Mouse (Mus musculus): ENCODE results near the gene Gpr84. TPM values are rescaled to one million over a fixed set of nuclear protein-coding genes. Genes with fewer than 3 reads are reported as not detected.

Gene Gpr84
- polyA plus RNA-seq, 1 experiment from 2014 or later: 0.75 TPM

DNA sequence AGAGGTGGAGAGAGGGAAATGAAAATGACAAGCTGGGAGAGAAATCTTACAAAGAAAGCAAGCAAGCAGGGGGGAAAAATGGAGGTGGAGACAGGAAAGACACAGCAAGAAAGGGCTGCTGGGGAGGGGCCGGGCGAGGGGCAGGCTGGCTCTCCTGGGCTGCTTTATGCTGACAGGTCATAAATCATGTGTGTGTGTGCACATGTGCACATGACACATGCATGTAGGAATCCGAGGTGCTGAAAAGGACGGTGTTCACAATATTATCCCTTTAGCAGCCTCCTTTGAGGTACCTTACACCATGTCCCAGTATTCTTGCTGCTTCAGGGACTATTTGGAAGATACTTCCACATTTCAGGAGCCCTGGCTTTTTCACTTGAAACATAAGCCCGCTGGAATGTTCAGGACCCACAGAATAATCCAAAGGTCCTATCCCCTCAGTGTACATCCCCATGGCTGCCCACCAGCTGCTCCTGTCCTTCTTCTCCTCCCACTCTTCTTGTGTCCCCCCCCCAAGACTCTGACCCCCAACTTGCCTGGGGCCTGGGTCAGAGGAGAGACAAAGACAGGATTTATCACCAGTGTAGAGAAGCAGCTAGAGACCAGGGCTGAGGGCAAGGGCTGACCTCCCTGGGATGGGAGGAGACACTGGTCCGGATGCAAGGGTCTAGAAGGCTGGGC, 7.9 kb downstream of the Gpr84 start:
- no peak overlapping the region for H3K4me3 ChIP-seq
- no peak overlapping the region for H3K4me2 ChIP-seq
- peak overlapping the region; percentile 45 for H3K27ac ChIP-seq
- H3K9ac ChIP-seq: no peak overlapping the region
- WGBS (ENCODE audit: insufficient replicate concordance): 32% methylated on average over 6 of the region's 6 CpGs
- peaks cover 71% of the 10 kb centered on the region for H3K4me1 ChIP-seq
- H3K36me3 ChIP-seq: peaks cover 29% of the 10 kb centered on the region
- no peaks in the 10 kb centered on the region for H3K9me3 ChIP-seq (replicated peaks)
- peaks cover 52% of the 10 kb centered on the region for H3K27me3 ChIP-seq (replicated peaks)
- no peak for ATAC-seq

DNA sequence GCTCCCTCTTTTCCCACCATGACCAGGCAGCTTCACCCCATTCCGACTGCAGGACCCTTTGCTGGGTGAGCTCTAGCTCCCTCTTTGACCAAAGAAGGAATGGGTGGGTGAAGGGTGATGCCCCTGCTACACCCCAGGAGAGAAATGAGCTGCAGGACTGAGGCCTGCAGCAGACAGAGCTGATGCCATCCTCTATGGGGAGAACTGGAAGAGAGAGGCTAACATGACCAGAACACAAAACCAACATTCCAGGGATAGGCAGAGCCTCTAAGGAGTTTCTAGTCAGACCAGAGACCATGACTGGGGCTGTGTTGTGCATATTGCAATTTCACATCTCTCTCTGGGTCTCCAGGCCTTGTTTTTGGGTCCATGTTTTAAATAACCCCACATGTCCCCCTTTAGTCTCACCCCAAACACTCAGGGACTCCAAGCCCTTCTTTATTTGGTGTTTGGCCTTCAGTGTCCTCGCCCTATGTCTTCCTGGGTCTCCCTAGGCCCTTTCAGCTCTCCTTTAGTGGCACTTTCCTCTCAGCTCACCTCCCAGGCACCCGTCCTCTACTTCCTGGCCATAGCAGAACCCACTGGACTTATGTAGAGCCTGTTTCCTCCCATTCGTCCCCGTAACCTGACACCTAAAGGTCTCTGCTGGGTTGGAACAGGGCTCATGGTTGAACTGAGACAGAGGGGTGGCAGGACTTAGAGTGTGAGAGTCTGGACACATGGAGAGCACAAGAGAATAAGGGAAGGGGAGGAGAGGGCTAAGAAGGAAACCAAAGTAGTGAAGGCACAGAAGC, 8.7 kb downstream of the Gpr84 start:
- H3K4me1 ChIP-seq: peaks cover 65% of the 10 kb centered on the region
- H3K27me3 ChIP-seq (replicated peaks): peaks cover 50% of the 10 kb centered on the region
- H3K9me3 ChIP-seq (replicated peaks): no peaks in the 10 kb centered on the region
- 28% methylated on average over 5 of the region's 5 CpGs for WGBS (ENCODE audit: insufficient replicate concordance)
- no peak for ATAC-seq
- peaks cover 36% of the 10 kb centered on the region for H3K36me3 ChIP-seq
- H3K4me2 ChIP-seq: no peak overlapping the region
- H3K9ac ChIP-seq: no peak overlapping the region
- peak overlapping the region; percentile 45 for H3K27ac ChIP-seq
- H3K4me3 ChIP-seq: no peak overlapping the region

DNA sequence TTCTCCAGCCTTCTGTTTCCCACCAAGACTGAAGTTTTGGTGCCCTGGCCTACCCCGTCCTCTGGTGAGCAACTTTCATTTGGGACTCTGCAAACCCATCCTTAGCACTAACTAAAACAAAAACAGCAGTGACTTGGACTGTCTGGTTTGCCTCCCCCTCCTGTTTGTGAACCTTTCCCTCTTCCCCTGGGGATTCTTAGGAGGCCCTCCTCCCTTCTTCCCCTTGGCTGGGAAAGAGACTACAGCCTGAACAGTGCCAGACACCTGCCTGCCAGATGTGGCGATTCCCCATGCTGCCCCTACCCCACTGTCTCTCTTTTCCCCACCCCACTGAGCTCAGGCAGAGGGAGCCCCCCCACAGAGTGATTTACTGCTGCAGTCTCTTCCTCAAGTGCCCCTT, 9.4 kb downstream of the Gpr84 start:
- H3K27ac ChIP-seq: peak overlapping the region; percentile 47; the same call in 1 of the 2 replicates
- ATAC-seq: no peak

DNA sequence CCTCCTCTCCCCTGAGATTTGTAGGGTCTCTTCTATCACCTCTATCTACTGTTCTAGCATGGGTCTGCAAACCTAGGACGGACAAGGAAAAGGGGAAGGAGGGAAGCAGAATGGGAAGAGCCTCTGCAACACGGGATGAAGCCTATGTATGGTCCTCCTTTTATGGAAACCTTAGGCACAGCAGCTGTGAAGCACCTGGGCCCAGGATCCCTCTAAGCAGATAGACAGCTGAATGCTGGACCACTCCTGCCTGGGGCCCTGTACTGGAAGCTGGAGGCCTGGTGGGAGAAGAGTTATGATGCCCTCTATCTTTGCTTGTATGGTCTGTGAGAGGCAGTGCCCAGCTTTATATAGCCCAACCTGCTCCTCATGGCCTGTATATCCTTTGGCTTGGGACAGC, 9.9 kb downstream of the Gpr84 start:
- no peak overlapping the region for H3K4me2 ChIP-seq
- WGBS (ENCODE audit: insufficient replicate concordance): 37% methylated on average over 2 of the region's 2 CpGs
- H3K36me3 ChIP-seq: peaks cover 48% of the 10 kb centered on the region
- no peaks in the 10 kb centered on the region for H3K9me3 ChIP-seq (replicated peaks)
- H3K27ac ChIP-seq: peak overlapping the region; percentile 47; the same call in 1 of the 2 replicates
- H3K4me1 ChIP-seq: peaks cover 55% of the 10 kb centered on the region
- no peak for ATAC-seq
- peaks cover 40% of the 10 kb centered on the region for H3K27me3 ChIP-seq (replicated peaks)
- no peak overlapping the region for H3K4me3 ChIP-seq
- no peak overlapping the region for H3K9ac ChIP-seq

More for the DNA sequence above, 9.4 kb downstream of the Gpr84 start:
- H3K9me3 ChIP-seq (replicated peaks): no peaks in the 10 kb centered on the region
- peaks cover 59% of the 10 kb centered on the region for H3K4me1 ChIP-seq
- 55% methylated on average over 2 of the region's 2 CpGs for WGBS (ENCODE audit: insufficient replicate concordance)
- peaks cover 43% of the 10 kb centered on the region for H3K36me3 ChIP-seq
- no peak overlapping the region for H3K9ac ChIP-seq
- H3K27me3 ChIP-seq (replicated peaks): peaks cover 45% of the 10 kb centered on the region
- no peak overlapping the region for H3K4me3 ChIP-seq
- H3K4me2 ChIP-seq: no peak overlapping the region

DNA sequence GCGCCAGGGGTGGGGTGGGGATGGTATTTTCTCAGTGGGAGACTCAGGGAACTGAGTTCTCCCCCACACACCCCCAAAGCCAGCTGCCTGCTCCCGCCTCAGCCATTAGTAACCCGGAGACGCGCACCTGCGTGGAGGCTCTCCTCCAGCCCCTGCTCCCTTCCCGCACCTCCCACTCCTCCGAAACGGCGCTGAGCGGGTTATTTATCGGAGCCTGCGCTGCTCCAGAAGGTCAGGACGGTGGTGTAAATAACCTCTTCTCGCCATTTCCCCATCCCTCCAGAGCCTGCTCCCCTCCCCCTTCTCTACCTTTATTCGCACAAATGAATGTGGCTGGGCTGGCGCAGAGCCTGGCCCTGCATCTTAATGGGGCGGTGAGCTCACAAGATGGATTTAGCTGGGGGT, 10.3 kb downstream of the Gpr84 start:
- Histone ChIP-seq H3K27ac (no peak overlapping the region), H3K9ac (no peak overlapping the region), H3K36me3 (peaks cover 53% of the 10 kb centered on the region), H3K4me1 (peaks cover 50% of the 10 kb centered on the region), H3K4me2 (no peak overlapping the region), H3K27me3 (replicated peaks) (peaks cover 35% of the 10 kb centered on the region), H3K9me3 (replicated peaks) (no peaks in the 10 kb centered on the region), H3K4me3 (no peak overlapping the region)
- WGBS (ENCODE audit: insufficient replicate concordance): 67% methylated on average over 18 of the region's 18 CpGs
- no peak for ATAC-seq

- WGBS (ENCODE audit: insufficient replicate concordance): 73% methylated on average over 8 of the region's 8 CpGs
- peaks cover 46% of the 10 kb centered on the region for H3K4me1 ChIP-seq
- ATAC-seq: no peak
- H3K4me2 ChIP-seq: no peak overlapping the region
- no peak overlapping the region for H3K4me3 ChIP-seq
- H3K27me3 ChIP-seq (replicated peaks): peaks cover 31% of the 10 kb centered on the region
- H3K9me3 ChIP-seq (replicated peaks): no peaks in the 10 kb centered on the region
- peaks cover 55% of the 10 kb centered on the region for H3K36me3 ChIP-seq
- no peak overlapping the region for H3K27ac ChIP-seq
- H3K9ac ChIP-seq: no peak overlapping the region
These were observed 10.8 kb downstream of the Gpr84 start for GRCm38 (mm10) chr15:103299644-103300043.

- Histone ChIP-seq H3K9ac (no peak overlapping the region), H3K27me3 (replicated peaks) (peaks cover 25% of the 10 kb centered on the region), H3K9me3 (replicated peaks) (no peaks in the 10 kb centered on the region), H3K36me3 (peaks cover 58% of the 10 kb centered on the region), H3K4me1 (peaks cover 40% of the 10 kb centered on the region), H3K27ac (no peak overlapping the region), H3K4me2 (no peak overlapping the region), H3K4me3 (no peak overlapping the region)
- no peak for ATAC-seq
- 81% methylated on average over 5 of the region's 5 CpGs for WGBS (ENCODE audit: insufficient replicate concordance)
These were observed 11.4 kb downstream of the Gpr84 start for GRCm38 (mm10) chr15:103298861-103299616.

DNA sequence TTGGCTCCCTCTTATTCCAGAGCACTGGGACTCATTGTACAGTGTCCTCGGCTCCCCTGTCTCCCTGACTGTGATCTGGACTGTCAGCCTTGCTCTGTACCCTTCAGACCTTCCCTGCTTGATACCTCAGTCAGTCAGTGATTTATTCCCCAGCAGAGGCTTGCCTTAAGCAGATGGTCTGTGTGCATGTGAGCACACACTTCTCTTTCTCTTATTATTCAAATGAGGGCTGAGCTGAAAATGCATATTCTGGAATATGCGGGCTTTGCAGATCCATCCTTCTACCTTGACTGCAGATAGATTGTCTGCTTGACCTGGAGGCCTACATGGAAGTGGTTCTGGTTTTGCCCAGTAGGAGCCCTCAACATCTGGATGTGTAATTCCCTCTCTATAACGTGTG, 12.4 kb downstream of the Gpr84 start:
- no peak for ATAC-seq
- peaks cover 68% of the 10 kb centered on the region for H3K36me3 ChIP-seq
- H3K27ac ChIP-seq: no peak overlapping the region
- WGBS (ENCODE audit: insufficient replicate concordance): 75% methylated on average over 3 of the region's 3 CpGs
- H3K9me3 ChIP-seq (replicated peaks): no peaks in the 10 kb centered on the region
- H3K4me2 ChIP-seq: no peak overlapping the region
- peaks cover 31% of the 10 kb centered on the region for H3K4me1 ChIP-seq
- H3K4me3 ChIP-seq: no peak overlapping the region
- H3K9ac ChIP-seq: no peak overlapping the region
- H3K27me3 ChIP-seq (replicated peaks): peaks cover 15% of the 10 kb centered on the region

GRCm38 (mm10) chr15:103297313-103297712, 13.1 kb downstream of the Gpr84 start:
- H3K4me2 ChIP-seq: no peak overlapping the region
- H3K9ac ChIP-seq: no peak overlapping the region
- H3K4me3 ChIP-seq: no peak overlapping the region
- no peak overlapping the region for H3K27ac ChIP-seq
- H3K36me3 ChIP-seq: peaks cover 75% of the 10 kb centered on the region
- peaks cover 24% of the 10 kb centered on the region for H3K4me1 ChIP-seq
- H3K27me3 ChIP-seq (replicated peaks): peaks cover 8% of the 10 kb centered on the region
- 82% methylated on average over 6 of the region's 6 CpGs for WGBS (ENCODE audit: insufficient replicate concordance)
- no peak for ATAC-seq
- no peaks in the 10 kb centered on the region for H3K9me3 ChIP-seq (replicated peaks)

GRCm38 (mm10) chr15:103295851-103296250, 14.6 kb downstream of the Gpr84 start:
- H3K4me1 ChIP-seq: peaks cover 10% of the 10 kb centered on the region
- no peak overlapping the region for H3K4me3 ChIP-seq
- H3K27me3 ChIP-seq (replicated peaks): no peaks in the 10 kb centered on the region
- H3K9me3 ChIP-seq (replicated peaks): no peaks in the 10 kb centered on the region
- no peak for ATAC-seq
- H3K27ac ChIP-seq: 0 out of 2 replicates have a peak overlapping the region, but pooled peaks have one; percentile 20
- WGBS (ENCODE audit: insufficient replicate concordance): 48% methylated on average over 5 of the region's 5 CpGs
- H3K36me3 ChIP-seq: peaks cover 90% of the 10 kb centered on the region
- H3K9ac ChIP-seq: no peak overlapping the region
- no peak overlapping the region for H3K4me2 ChIP-seq

DNA sequence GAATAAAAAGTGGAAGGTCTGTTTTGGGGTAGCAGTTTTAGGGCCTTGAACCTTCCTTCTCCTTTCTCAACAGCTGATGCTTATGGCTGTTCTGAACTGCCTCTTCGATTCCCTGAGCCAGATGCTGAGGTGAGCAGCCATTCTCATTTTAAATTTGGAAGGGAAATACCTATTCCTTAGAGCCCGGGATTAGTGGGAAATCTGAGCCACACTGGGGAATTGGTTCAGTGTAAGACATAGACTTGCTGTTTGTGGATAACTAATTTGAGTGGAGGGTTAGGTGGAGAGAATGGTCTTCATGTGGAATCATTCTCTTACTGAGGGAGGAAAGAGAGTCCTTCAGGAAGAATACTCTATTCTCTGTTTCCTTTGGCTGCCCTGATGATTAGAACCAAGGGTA, 15.8 kb downstream of the Gpr84 start:
- H3K9me3 ChIP-seq (replicated peaks): no peaks in the 10 kb centered on the region
- no peaks in the 10 kb centered on the region for H3K27me3 ChIP-seq (replicated peaks)
- no peak overlapping the region for H3K4me2 ChIP-seq
- ATAC-seq: no peak
- H3K4me1 ChIP-seq: no peaks in the 10 kb centered on the region
- peaks cover 95% of the 10 kb centered on the region for H3K36me3 ChIP-seq
- no peak overlapping the region for H3K9ac ChIP-seq
- 88% methylated on average over 2 of the region's 2 CpGs for WGBS (ENCODE audit: insufficient replicate concordance)
- H3K4me3 ChIP-seq: no peak overlapping the region
- no peak overlapping the region for H3K27ac ChIP-seq

DNA sequence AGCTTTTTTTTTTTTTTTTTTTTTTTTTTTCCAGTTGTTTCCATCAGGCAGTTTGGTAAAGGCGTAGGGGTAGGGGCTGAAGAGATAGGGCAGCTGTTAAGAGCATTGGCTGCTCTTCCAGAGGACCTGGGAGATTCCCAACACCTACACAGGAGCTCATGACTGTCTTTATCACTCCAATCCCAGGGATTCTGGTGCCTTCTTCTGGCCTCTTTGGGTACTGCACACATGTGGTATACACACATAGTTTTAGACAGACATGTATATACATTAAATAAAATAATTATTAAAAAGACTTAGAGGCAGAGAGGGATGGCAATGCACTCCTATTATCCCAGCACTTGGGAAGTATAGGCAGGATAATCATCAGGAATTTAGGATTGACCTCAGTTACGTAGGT, 17.0 kb downstream of the Gpr84 start:
- Histone ChIP-seq H3K36me3 (peaks cover 95% of the 10 kb centered on the region), H3K4me1 (no peaks in the 10 kb centered on the region), H3K27me3 (replicated peaks) (no peaks in the 10 kb centered on the region), H3K9ac (no peak overlapping the region), H3K4me3 (no peak overlapping the region), H3K27ac (no peak overlapping the region), H3K4me2 (no peak overlapping the region), H3K9me3 (replicated peaks) (no peaks in the 10 kb centered on the region)
- no peak for ATAC-seq
- WGBS (ENCODE audit: insufficient replicate concordance): 97% methylated on average over 2 of the region's 2 CpGs
